Mouse (Mus musculus) kidney, adult 11 months (tissue): ENCODE data around the gene Slc5a10.

Experiments
- DNase-seq: peaks from one replicate; pipeline ENCODE4 v3.0.0; 2022

Gene Slc5a10

DNA sequence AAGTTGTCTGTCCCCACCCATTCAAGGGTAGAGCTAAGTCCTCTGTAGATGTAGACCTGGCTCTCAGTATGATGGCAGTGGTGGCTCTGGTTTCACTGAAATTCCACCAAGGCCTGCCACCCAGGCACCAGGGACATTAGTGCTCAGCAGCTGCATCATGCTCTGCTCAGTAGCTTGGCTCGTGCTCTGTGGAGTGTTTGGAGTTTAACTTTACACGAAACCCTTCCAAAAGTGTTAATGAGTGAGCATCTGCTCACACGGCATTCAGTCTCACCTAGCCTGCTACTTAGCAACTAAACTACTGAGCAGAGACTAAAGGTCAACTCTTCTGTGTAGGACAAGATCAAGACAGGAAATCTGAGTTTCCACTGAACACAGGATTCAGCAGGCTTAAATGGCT is at the start of gene Slc5a10:
Gene Slc5a10, minus strand, starts transcription at position 191 of the 400 bp plus-strand sequence.
- DNase-seq = peak; percentile 77

DNA sequence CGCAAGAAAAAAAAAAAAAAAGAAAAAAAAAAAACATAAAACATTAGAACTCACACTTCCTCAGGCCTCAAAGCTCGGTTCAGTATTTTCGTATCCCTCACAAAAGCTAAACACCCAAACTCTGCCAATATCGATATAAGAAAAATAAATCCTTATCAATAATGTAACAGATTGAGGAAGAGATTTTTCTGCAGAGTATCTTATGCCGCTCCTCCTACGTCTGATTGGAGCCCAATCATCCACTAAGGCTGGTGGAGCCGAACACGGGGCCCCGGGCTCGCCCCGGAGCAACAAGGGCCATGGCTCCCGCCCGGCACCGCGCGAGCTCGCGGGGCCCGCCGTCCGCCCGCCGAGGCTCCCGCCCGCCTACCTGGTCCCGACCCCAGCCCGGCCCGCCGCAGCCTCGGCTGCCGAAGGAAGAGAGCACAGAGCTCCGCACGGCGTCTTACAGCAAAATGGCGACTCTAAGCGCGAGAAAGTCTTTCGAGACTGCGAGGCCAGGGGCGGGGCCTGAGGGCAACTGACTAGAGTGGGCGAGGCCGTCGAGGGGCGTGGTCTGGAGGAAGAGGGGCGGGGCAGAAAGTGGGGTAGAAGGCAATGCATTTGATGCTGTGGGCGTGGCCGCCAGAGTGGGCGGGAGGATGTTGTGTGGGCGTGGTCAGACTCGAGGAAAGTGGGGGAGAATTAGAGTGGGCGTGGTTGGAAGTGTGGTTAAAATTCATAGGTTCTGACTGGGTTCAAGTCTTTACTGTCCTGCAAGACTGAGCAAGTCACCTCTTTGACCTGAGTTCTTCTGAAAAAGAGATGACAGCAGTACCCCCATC is 41.2 kb upstream of the Slc5a10 start, which contains the start of gene Prpsap2:
Gene Prpsap2, minus strand, starts transcription at position 505 of the 824 bp plus-strand sequence.
- DNase-seq = peak; percentile 99

DNA sequence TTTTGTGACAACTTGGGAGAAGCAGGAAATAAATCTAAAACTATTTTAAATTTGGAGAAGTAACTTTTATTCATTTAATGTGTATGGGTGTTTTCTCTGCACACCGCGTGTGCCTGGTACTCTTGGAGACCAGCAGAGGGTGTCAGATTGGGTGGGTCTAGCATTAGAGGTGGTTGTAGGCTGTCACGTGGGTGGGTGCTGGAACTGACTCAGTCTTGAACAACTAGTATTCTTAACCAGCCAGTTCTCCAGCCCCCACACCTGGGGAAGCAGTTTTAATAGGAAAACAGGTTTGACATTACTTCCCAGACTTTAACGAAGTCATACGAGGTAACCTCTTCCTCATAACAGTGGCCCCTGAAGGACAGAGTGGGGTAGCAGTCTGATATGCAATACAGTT is 39.9 kb upstream of the Slc5a10 start:
- DNase-seq = no peak

DNA sequence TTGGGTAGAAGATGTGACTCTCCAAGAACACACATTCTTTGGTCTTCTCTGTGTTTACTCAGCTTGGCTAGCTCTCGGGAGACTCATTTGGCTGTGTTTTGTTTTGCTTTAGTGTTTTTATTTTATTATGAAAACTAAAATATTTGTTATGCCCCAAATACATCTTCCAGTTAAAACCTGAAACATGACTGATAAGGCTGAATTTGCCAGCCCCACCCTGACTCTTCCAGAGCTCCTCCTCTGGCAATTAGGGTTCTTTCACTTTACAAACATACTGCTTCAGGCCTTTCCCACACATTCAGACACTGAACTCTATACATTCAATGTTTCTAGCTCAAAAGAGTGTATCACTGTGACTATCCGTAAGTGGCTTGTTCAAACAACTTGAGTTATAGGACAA is 36.5 kb upstream of the Slc5a10 start:
- no peak for DNase-seq

DNA sequence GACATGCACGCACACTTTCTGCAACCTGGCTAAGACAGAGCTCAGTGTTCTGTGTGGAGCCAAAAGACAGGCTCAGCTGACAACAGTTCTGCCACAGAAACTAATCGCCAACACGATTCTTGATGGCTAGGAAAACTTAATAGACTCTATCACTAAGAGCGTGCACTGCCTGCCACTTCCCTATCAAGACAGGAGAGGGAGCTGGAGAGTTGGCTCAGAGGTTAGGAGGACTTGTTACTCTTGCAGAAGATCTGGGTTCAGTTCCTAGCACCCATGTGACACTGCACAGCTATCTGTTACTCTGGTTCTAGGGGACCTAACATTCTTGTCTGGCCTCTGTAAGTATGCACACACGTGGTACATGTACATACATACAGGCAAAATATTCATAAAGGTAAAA is 31.0 kb upstream of the Slc5a10 start:
- DNase-seq = no peak

DNA sequence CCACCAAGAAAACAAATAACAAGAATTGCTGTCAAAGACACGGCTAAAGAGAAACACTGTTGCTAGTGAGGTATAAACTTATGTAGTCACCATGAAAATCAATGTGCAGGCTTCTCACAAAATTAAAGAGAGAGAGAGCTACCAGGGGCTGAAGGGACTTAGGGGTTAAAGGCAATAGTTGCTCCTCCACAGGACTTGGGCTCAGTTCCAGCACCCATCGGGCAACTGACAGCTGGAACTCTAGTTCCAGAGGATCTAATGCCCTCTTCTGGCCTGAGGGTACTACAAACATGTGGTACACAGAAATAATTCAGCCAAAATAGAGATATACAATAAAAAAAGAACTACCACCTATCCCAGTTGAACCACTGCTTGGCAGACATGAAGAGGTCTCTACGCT is 26.5 kb upstream of the Slc5a10 start:
- DNase-seq = no peak

DNA sequence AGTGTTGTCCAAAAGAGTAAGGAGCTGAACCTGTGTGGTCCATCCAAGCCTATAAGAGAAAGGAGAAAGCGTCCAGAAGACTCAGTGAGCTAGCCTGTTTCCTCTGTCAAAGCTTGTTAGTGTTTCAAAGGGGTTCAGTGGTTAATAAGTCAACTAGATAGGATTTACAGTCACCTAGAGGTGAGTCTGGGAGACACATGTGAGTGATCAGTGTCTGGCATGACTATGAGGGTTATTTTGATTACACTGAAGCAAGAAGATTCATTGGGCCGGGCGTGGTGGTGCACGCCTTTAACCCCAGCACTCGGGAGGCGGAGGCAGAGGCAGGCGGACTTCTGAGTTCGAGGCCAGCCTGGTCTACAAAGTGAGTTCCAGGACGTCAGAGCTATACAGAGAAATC is 25.2 kb upstream of the Slc5a10 start:
- peak; percentile 22 for DNase-seq

DNA sequence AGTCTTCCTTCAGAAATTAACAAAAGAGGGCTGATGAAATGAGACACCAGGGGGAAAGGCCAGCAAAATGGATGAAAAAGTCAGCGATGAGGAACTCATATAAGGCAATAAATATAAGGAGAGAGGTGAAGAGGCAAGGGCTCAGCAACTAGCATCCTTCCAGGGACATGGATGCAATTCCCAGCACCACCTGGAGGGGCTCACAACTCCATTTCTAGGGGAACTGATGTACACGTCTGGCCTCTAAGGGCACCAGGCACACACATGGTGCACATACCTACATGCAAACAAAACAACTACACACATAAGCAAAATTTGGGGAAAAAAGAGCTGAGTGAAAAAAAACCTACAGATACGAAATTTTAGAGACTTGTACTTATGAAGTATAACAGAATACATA is 23.8 kb upstream of the Slc5a10 start:
- DNase-seq = no peak

DNA sequence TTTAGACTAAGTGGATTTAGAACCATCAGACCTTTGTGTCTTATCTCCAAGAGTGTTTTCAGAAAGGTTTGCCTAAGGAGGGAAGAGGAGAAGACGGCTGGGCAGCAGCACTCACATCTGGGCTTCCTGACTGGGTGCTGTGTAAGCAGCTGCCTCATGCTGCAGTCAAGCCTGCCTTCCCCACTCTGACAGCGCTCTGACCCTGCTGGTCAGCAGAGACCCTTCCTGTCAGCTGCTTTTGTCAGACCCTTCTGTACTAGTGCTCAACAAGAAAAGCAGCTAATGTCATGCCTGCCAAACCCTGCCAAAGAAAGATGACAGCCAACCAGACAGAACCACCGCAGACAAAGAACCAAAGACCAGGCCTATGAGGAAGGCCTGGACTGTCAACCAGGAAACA is 23.1 kb upstream of the Slc5a10 start:
- no peak for DNase-seq

DNA sequence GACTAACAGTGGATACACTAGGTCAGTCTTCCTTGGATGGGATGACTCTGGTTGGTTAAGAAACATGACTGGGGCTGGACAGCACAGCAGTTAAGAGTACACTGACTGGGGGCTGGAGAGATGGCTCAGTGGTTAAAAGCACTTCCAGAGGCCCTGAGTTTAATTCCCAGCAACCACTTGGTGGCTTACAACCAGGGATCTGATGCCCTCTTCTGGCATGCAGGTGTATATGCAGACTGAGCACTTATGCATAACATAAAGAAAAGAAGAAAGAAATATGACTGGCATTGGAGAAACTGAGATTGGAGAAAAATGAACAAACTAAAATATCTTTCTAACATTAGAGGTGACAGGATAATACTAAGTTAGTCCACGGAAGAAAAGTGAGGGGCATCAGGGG is 19.9 kb upstream of the Slc5a10 start:
- no peak for DNase-seq

DNA sequence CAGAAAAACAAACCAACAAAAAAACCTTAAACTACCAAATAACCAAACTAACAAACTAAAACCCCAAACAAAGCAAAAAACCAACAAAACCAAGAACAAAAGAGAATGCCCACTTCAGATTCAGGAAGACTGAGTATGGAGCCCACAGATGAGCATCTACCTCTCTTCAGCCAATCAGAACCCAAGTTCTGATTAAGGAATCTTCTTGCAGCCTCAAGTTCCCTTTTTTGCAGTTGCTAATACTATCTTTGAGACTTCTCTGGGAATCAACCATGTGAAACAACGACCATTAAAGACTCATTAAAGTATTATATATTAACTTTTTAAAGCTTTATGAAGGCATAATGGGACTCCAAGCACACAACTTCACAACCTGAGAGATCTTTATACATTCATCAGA is 16.7 kb upstream of the Slc5a10 start:
- DNase-seq = no peak

DNA sequence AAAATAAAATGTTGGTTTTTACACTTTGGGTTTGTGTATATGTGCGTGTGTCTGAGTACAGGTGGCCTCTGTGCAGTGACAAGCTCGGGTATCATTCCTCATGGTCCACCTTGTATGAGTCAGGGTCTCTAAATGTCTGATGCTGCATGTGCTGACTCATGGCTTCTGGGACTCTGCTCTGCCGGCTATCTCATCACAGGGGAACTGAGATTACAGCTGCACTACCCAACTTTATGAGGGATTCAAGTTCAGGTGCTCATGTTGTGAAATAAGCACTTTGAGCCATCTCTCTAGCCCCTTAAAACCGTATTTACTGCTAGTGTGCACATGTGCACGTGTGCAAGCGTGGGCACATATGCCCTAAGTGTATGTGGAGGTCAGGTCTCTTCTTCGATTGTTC is 12.0 kb upstream of the Slc5a10 start:
- DNase-seq = no peak

DNA sequence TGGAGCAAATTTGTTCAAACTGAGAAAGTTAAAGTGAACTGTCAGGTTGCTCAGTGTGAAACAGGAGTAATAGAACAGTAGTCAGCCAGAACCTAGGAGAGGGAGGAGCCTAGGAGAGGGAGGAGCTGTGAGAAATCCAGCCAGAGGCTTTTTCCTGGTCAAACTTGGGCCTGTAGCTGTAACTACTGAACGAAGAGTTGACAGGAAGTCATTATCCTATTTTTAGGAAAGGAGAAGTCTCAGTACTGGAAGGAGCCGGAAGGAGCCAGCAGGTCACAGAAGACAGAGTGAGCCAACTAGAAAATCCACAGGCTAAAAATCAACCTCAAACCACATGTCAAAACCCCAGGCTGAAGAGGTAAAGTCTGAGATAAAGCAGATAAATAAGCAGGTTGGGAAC is 7.4 kb upstream of the Slc5a10 start:
- peak; percentile 73 for DNase-seq

DNA sequence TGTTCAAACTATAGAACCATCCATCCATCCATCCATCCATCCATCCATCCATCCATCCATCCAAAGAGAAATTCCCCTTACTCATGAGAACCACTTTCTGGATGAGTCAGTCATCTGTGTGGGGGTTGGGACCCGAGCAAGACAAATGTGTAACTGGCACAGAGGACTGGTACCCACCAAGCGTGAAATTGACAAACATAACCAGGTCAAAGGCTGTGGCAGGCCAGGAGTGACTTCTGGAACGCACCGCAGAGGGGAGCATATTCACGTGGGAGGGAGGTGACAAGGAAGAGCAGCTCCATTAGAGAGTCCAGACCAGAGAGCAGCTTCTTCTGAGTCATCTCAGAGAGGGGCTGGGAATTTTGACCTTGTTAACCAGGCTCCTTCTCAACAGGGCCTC is 1.5 kb upstream of the Slc5a10 start:
- DNase-seq = peak; percentile 86

DNA sequence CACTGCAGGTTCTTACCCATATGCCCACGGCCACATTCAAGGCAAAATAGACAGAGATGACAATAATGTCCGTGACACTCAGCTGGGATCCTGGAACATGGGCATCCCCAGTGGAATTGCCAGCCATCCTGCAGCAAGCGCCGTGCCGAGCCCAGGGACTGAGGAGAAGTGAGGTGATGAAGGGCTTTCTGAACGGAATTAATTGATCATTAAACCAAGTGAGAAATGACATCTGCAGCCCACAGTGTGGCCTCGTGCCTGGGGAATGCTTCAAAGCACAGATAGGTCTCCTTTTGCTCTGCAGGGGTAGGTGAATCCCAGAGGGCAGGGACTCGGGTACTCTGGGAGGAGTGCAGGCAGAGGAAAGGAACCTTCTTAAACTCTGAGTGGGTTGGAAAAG is 800 bp downstream of the Slc5a10 start:
- peak; percentile 74 for DNase-seq

DNA sequence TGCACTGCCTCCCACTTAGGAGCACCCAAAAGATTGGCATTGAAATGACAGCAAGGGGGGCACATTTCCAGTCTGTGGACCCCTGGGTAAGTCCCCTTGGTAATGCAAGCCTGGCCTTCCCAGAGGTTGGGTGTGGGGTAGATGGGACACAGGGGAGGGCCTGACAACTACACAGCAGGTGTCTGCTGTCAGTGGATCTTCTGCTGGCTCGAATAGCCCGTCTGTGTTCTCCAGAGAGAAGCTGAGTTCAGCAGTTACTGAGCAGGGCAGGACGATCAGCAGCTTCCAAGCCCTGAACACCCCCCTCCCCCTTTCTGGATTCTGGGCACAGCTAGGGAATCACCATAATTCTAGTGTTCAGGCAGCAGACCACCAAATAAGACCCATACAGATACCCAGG is 1.2 kb downstream of the Slc5a10 start:
- no peak for DNase-seq

DNA sequence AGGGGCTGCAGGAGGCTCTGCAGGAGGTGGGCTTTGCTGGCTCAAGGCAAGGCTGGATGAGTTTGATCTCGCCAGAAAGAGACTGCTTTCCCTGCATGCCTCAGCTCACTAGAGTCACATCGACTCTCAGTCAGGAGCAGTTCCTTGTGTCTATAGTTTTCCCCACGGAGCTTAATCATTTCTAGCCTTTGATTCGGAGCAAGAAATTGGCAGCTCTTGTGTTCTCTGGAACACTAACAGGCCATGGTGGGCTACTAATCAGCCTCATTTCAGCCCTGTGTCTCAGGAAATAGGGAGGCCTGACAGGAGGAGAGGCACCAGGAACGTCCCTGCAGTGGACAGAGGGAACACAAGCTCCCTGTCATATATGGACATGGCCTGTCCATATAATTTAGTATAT is 2.6 kb downstream of the Slc5a10 start:
- DNase-seq = no peak

DNA sequence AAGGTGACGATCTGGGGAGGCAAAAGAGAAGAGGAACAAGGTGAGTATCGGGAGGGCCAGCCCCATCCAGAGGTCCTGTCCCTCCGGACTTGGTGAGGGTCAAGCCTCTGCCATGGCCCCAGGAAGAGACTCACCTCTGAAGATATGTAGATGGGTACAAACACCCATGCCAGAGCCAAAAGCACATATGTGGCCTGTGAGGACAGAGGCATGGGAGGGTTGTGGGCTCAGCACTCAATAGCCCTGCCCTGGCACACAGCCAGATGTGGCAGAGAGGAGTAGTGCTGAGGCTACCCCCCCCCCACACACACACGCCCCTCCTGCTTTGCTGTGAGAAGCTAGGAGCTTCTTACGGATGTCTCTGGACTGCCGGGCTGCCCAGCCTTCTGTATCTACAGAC is 5.5 kb downstream of the Slc5a10 start:
- DNase-seq = no peak

DNA sequence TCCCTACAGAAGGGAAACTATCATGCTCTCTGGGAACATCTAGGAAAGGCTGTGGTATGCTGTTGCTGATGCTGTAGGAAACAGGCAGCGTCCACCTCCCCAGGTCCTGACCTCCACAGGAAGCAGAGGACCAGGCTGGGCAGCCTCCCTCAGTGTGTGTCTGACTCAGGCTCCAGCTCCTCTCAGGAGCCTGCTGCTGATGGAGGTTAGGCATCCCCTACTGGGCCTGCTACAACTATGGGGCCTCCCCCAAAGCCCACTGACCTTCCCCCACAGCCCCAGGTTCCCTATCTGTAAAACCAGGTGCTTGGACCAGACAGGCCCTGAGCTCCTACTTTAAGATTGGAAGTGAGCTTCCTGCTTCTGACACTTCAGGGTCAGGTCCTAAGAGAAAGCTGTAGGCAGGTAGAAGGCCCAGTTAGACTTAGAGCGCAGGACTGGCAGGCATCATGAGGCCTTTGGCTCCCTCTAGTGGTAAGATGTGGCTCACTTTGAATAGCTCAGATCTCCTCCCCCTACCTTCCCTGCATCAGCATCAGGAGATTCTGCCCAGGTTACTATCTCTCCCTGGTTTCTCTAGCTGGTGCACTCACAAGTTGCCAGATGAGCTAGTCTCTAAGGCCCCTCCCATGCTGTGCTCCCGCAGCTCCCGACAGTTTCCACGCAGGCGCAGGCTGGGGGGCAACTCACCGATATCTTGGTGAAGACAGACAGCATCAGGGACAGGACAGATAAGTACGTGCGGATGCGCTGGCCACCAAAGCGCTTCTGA is 6.1 kb downstream of the Slc5a10 start:
- DNase-seq = peak; percentile 62

DNA sequence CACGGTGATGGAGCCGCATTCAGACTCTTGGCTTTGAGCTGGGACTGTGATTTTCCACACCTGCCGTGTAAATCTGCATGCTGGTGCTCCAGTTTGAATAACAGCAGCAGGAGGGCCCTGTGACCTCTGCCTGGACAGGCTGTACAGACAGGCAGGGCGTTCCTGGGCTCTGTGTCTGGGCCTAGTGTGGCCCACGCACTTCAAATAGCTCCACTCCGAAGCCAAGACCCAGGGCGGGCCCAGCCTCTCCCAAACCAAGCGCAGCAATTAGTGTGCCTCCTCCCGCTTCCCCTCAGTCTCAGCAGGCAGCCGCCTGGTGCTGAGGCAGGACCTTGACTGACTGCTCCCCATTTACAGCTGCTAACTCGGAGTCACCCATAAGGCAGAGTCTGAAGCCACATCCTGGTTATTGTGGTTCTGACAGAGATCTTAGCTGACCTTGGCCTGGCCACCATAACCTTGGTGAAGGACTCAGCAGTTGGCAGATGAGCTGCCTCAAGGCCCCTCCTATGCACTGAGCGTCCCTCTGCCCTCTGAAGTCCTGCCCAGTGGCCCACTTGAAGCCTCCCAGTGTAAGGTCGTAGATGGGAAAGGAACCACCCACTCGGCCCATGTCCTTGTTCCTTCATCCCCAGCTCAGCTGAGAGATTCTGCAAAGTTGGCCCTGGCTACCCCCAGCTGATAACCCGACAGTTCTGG is 7.3 kb downstream of the Slc5a10 start:
- DNase-seq = no peak

DNA sequence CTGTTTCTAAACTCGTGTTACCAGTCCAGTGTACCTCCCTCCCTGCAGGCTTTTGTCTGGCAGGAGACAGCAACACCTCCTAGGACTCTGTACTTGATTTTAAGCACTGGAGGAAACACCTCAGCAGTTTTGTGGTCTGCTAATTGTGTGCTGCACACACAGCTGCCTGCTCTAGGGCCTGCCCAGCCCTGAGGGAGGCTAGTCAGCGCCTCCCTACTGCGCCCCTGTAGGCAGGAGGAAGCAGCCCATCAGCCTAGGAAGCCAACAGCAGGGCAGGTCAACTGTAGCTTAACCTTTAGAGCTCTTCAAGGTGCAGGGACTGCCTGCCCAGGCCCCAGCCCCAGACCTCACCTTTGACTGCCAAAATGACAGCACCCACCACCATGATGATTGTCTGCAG is 11.7 kb downstream of the Slc5a10 start:
- peak; percentile 55 for DNase-seq

DNA sequence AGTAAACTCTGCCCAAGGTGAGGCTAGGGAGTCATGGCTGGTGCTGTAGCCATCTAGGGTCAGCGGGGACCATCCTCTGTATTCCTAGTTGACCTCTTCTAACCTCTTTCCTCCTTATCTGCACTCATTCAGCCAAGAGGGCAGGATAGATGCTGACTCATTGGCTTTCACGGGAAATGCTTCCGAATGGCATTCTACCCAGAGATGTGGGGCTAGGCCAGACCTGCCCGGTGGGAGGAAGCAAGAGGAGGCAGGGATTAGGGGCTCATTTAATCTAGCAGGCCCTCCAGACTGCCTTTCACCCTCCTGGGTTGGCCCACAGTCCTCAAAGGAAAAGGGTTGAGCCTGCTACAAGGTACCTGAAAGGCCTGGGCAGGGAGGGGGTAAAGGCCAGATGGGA is 14.4 kb downstream of the Slc5a10 start:
- DNase-seq = no peak

DNA sequence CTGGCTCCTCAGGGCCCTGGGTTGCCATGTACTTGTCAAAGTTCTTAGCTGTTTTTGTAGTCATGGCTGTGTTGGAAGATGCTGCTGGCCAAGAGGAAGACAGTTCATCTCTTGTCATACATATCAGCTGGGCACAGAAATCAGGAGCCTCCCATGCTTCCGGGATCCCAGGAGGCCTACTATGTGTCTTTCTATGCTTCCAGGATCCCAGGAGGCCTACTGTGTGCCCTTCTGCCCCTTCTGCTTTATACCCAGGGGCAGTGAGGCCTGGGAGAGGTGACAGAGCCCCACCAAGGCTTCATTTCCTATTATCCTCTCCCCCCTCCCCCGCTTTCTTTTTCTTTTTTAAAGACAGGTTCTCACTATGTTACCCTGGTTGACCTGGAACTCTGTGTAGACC is 15.0 kb downstream of the Slc5a10 start:
- no peak for DNase-seq

DNA sequence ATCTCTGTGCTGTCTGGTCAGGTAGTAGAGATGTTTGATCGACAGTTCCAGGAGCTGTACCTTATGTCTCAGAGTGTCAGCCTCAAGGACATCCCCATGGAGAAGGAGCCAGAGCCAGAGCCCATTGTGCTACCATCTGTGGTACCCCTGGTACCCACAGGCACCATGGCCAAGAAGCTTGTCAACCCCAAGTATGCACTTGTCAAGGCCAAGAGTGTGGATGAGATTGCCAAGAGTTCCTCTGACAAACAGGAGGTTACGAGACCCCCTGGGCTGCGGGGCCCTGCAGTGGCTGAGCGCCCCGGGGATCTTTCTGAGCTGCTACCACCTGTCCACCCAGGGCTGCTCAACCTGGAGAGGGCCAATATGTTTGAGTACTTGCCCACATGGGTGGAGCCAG is 18.1 kb downstream of the Slc5a10 start:
- DNase-seq = no peak
